Mouse (Mus musculus) liver, adult (tissue): ENCODE measurements around the gene Gstm7.

Source experiments
- GATA4 ChIP-seq: IDR thresholded peaks from 2 replicates; pipeline ENCODE4 v1.6.1; 2014; ENCODE audit warnings: mild to moderate bottlenecking, low read length; ENCODE audit not compliant: insufficient replicate concordance

The Gstm7 gene

GRCm38 (mm10) chr3:107940524-107940923, 8.9 kb upstream of the Gstm7 start:
- TF ChIP-seq GATA4: no peak

GRCm38 (mm10) chr3:107939830-107940229, 8.2 kb upstream of the Gstm7 start:
- no peak for TF ChIP-seq GATA4

GRCm38 (mm10) chr3:107939403-107939802, 7.8 kb upstream of the Gstm7 start:
- no peak for TF ChIP-seq GATA4

GRCm38 (mm10) chr3:107935888-107936287, 4.3 kb upstream of the Gstm7 start:
- no peak for TF ChIP-seq GATA4

- TF ChIP-seq GATA4: no peak
Observed at GRCm38 (mm10) chr3:107935268-107935667, 3.7 kb upstream of the Gstm7 start.

- no peak for TF ChIP-seq GATA4
Observed at GRCm38 (mm10) chr3:107932128-107932527, 511 bp upstream of the Gstm7 start.

- TF ChIP-seq GATA4: no peak
Observed at GRCm38 (mm10) chr3:107931134-107931533, 483 bp downstream of the Gstm7 start.

- no peak for TF ChIP-seq GATA4
Observed at GRCm38 (mm10) chr3:107929731-107930130, 1.9 kb downstream of the Gstm7 start.

- no peak for TF ChIP-seq GATA4
Observed at GRCm38 (mm10) chr3:107929243-107929642, 2.4 kb downstream of the Gstm7 start.

GRCm38 (mm10) chr3:107928691-107929090, 2.9 kb downstream of the Gstm7 start:
- no peak for TF ChIP-seq GATA4

GRCm38 (mm10) chr3:107927841-107928240, 3.8 kb downstream of the Gstm7 start:
- TF ChIP-seq GATA4: no peak

GRCm38 (mm10) chr3:107925335-107925734, 6.3 kb downstream of the Gstm7 start:
- no peak for TF ChIP-seq GATA4

GRCm38 (mm10) chr3:107920348-107920747, 11.3 kb downstream of the Gstm7 start:
- TF ChIP-seq GATA4: no peak

- TF ChIP-seq GATA4: no peak
Observed at GRCm38 (mm10) chr3:107917783-107918408, 13.7 kb downstream of the Gstm7 start.

GRCm38 (mm10) chr3:107917097-107917496, 14.5 kb downstream of the Gstm7 start:
- TF ChIP-seq GATA4: no peak

GRCm38 (mm10) chr3:107916674-107917073, 14.9 kb downstream of the Gstm7 start:
- TF ChIP-seq GATA4: no peak

GRCm38 (mm10) chr3:107905942-107906341, 25.7 kb downstream of the Gstm7 start:
- no peak for TF ChIP-seq GATA4
